Mouse (Mus musculus) hindbrain, embryonic 12.5 days (tissue): ENCODE measurements around the gene Stap1. TPM values are rescaled to one million over a fixed set of nuclear protein-coding genes. Genes with fewer than 3 reads are reported as not detected.

Experiments
- polyA plus RNA-seq: library from polyadenylated mRNA; unstranded; fragments of >200 nt; fragmentation: Nextera tagmentation; extraction: Ambion mirVana; gene quantifications from 2 replicates; pipeline ENCODE4 v1.2.1, GENCODE M21; 2016

Gene Stap1
- polyA plus RNA-seq, 1 experiment from 2014 or later, result 0.40 TPM

Other genes with a start within 250 kb of the Stap1 start
- gene Cenpc1, start 6.2 kb upstream of the Stap1 start, polyA plus RNA-seq, result 44.8 and 47.6 TPM in 2 replicates
- gene Uba6, start 101.1 kb downstream of the Stap1 start, polyA plus RNA-seq, result 21.1 and 21.3 TPM in 2 replicates
- gene Gnrhr, start 126.2 kb downstream of the Stap1 start, polyA plus RNA-seq, result not detected in 2 replicates
- not detected in 2 replicates for gene Tmprss11c, start 217.6 kb downstream of the Stap1 start, polyA plus RNA-seq